Mouse (Mus musculus): ENCODE measurements around the gene Catsperz. TPM values are rescaled to one million over a fixed set of nuclear protein-coding genes. Genes with fewer than 3 reads are reported as not detected.

The Catsperz gene
- polyA plus RNA-seq, 1 experiment from 2014 or later = not detected

DNA sequence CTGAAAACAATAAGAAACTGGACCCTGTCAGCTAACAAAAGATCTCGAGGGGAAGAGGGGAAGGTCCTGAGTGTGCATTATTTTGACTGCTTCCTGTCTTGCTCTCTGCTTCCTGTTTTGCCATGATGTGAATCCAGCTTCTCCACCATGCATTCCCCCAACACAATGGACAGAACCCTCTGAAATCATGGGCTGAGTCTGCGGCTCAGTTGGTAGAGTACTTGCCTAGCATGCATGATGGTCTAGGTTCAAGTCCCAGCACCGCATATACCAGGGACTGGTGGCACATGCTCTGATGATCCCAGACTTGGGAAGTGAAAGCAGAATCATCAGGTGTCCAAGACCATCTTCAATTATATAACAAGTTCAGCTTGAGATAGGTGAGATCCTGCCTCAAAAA, 52.5 kb downstream of the Catsperz start:
- Histone ChIP-seq H3K4me1 (replicated peaks) (peaks cover 5% of the 10 kb centered on the region), H3K4me3 (no peak overlapping the region), H3K27me3 (ENCODE audit: insufficient read depth, poor library complexity, severe bottlenecking) (no peaks in the 10 kb centered on the region), H3K9me3 (no peaks in the 10 kb centered on the region), H3K36me3 (no peaks in the 10 kb centered on the region), H3K27ac (no peak overlapping the region)
- DNase-seq (ENCODE audit: low spot score) = no peak
- 79% methylated on average over 3 of the region's 3 CpGs for WGBS

Other genes with a start within 250 kb of the Catsperz start
- gene Rps6ka4, start 84.7 kb downstream of the Catsperz start, polyA plus RNA-seq (2016; fragmentation: Nextera tagmentation; extraction: Ambion mirVana) = 6.2 and 7.7 TPM in 2 replicates
- gene Ccdc88b, start 67.2 kb downstream of the Catsperz start, polyA plus RNA-seq (2016; fragmentation: Nextera tagmentation; extraction: Ambion mirVana) = 0.37 and 1.2 TPM in 2 replicates
- gene Trmt112, start 15.7 kb downstream of the Catsperz start, polyA plus RNA-seq (2016; fragmentation: Nextera tagmentation; extraction: Ambion mirVana) = 148 and 157 TPM in 2 replicates
- 155 and 196 TPM in 2 replicates for gene Prdx5, start 15.3 kb downstream of the Catsperz start, polyA plus RNA-seq (2016; fragmentation: Nextera tagmentation; extraction: Ambion mirVana)
- 8.4 and 12.0 TPM in 2 replicates for gene Esrra, start 3.6 kb downstream of the Catsperz start, polyA plus RNA-seq (2016; fragmentation: Nextera tagmentation; extraction: Ambion mirVana)
- not detected in 2 replicates for gene Kcnk4, start 9.1 kb upstream of the Catsperz start, polyA plus RNA-seq (2016; fragmentation: Nextera tagmentation; extraction: Ambion mirVana)
- 63.1 and 75.5 TPM in 2 replicates for gene Bad, start 16.5 kb upstream of the Catsperz start, polyA plus RNA-seq (2016; fragmentation: Nextera tagmentation; extraction: Ambion mirVana)
- 31.2 and 40.9 TPM in 2 replicates for gene Gpr137, start 17.1 kb upstream of the Catsperz start, polyA plus RNA-seq (2016; fragmentation: Nextera tagmentation; extraction: Ambion mirVana)
- 157 and 186 TPM in 2 replicates for gene Ppp1r14b, start 49.6 kb upstream of the Catsperz start, polyA plus RNA-seq (2016; fragmentation: Nextera tagmentation; extraction: Ambion mirVana)
- 22.3 and 28.3 TPM in 2 replicates for gene Plcb3, start 51.1 kb upstream of the Catsperz start, polyA plus RNA-seq (2016; fragmentation: Nextera tagmentation; extraction: Ambion mirVana)
- 119 and 121 TPM in 2 replicates for gene Fkbp2, start 55.1 kb upstream of the Catsperz start, polyA plus RNA-seq (2016; fragmentation: Nextera tagmentation; extraction: Ambion mirVana)
- 35.6 and 36.2 TPM in 2 replicates for gene Vegfb, start 62.3 kb upstream of the Catsperz start, polyA plus RNA-seq (2016; fragmentation: Nextera tagmentation; extraction: Ambion mirVana)
- gene Dnajc4, start 67.2 kb upstream of the Catsperz start, polyA plus RNA-seq (2016; fragmentation: Nextera tagmentation; extraction: Ambion mirVana) = 18.7 and 23.3 TPM in 2 replicates
- gene Nudt22, start 70.7 kb upstream of the Catsperz start, polyA plus RNA-seq (2016; fragmentation: Nextera tagmentation; extraction: Ambion mirVana) = 20.6 and 23.2 TPM in 2 replicates
- gene Trpt1, start 70.8 kb upstream of the Catsperz start, polyA plus RNA-seq (2016; fragmentation: Nextera tagmentation; extraction: Ambion mirVana) = 9.9 and 13.5 TPM in 2 replicates
- gene Fermt3, start 94.1 kb upstream of the Catsperz start, polyA plus RNA-seq (2016; fragmentation: Nextera tagmentation; extraction: Ambion mirVana) = 8.7 and 10.1 TPM in 2 replicates
- gene Stip1, start 114.6 kb upstream of the Catsperz start, polyA plus RNA-seq (2016; fragmentation: Nextera tagmentation; extraction: Ambion mirVana) = 372 and 451 TPM in 2 replicates
- gene Macrod1, start 131.4 kb upstream of the Catsperz start, polyA plus RNA-seq (2016; fragmentation: Nextera tagmentation; extraction: Ambion mirVana) = 2.9 and 3.4 TPM in 2 replicates
- gene Flrt1, start 180.3 kb upstream of the Catsperz start, polyA plus RNA-seq (2016; fragmentation: Nextera tagmentation; extraction: Ambion mirVana) = 3.1 and 4.0 TPM in 2 replicates

Measured in hindbrain, embryonic 10.5 days (tissue).